Mouse (Mus musculus): ENCODE data around the gene Pip5k1b. TPM values are rescaled to one million over a fixed set of nuclear protein-coding genes. Genes with fewer than 3 reads are reported as not detected.

Pip5k1b gene
- polyA plus RNA-seq, 1 experiment from 2014 or later: 8.3 TPM

GRCm38 (mm10) chr19:24308305-24308705 is 247.4 kb downstream of the Pip5k1b start:
- ATAC-seq (ENCODE audit: low read depth): no peak
- Histone ChIP-seq H3K9me3 (replicated peaks; ENCODE audit: control insufficient read depth, low read length) (no peaks in the 10 kb centered on the region), H3K27ac (ENCODE audit: low read length) (no peak overlapping the region), H3K9ac (ENCODE audit: low read depth, low read length) (no peak overlapping the region), H3K4me3 (ENCODE audit: low read depth, low read length) (no peak overlapping the region), H3K4me2 (ENCODE audit: low read depth, low read length) (no peak overlapping the region), H3K4me1 (ENCODE audit: control insufficient read depth, low read depth, low read length) (no peaks in the 10 kb centered on the region), H3K27me3 (ENCODE audit: control insufficient read depth, insufficient read depth, low read depth, low read length) (no peaks in the 10 kb centered on the region), H3K36me3 (ENCODE audit: control insufficient read depth, insufficient read depth) (no peaks in the 10 kb centered on the region)
- 38% methylated on average over 5 of the region's 5 CpGs for WGBS (ENCODE audit: insufficient replicate concordance)

- ATAC-seq (ENCODE audit: low read depth): no peak
- 72% methylated on average over 13 of the region's 13 CpGs for WGBS (ENCODE audit: insufficient replicate concordance)
- Histone ChIP-seq H3K4me2 (ENCODE audit: low read depth, low read length) (no peak overlapping the region), H3K27me3 (ENCODE audit: control insufficient read depth, insufficient read depth, low read depth, low read length) (no peaks in the 10 kb centered on the region), H3K4me3 (ENCODE audit: low read depth, low read length) (no peak overlapping the region), H3K27ac (ENCODE audit: low read length) (no peak overlapping the region), H3K36me3 (ENCODE audit: control insufficient read depth, insufficient read depth) (no peaks in the 10 kb centered on the region), H3K9me3 (replicated peaks; ENCODE audit: control insufficient read depth, low read length) (no peaks in the 10 kb centered on the region), H3K9ac (ENCODE audit: low read depth, low read length) (no peak overlapping the region), H3K4me1 (ENCODE audit: control insufficient read depth, low read depth, low read length) (no peaks in the 10 kb centered on the region)
Observed at GRCm38 (mm10) chr19:24307271-24308221, 248.1 kb downstream of the Pip5k1b start.

- H3K27me3 ChIP-seq (ENCODE audit: control insufficient read depth, insufficient read depth, low read depth, low read length): no peaks in the 10 kb centered on the region
- no peak for ATAC-seq (ENCODE audit: low read depth)
- no peaks in the 10 kb centered on the region for H3K9me3 ChIP-seq (replicated peaks; ENCODE audit: control insufficient read depth, low read length)
- H3K36me3 ChIP-seq (ENCODE audit: control insufficient read depth, insufficient read depth): no peaks in the 10 kb centered on the region
- H3K27ac ChIP-seq (ENCODE audit: low read length): no peak overlapping the region
- H3K4me3 ChIP-seq (ENCODE audit: low read depth, low read length): no peak overlapping the region
- WGBS (ENCODE audit: insufficient replicate concordance): 77% methylated on average over 5 of the region's 5 CpGs
- H3K4me2 ChIP-seq (ENCODE audit: low read depth, low read length): no peak overlapping the region
- H3K4me1 ChIP-seq (ENCODE audit: control insufficient read depth, low read depth, low read length): no peaks in the 10 kb centered on the region
- no peak overlapping the region for H3K9ac ChIP-seq (ENCODE audit: low read depth, low read length)
Observed at GRCm38 (mm10) chr19:24306351-24306750, 249.3 kb downstream of the Pip5k1b start.

- WGBS (ENCODE audit: insufficient replicate concordance): 72% methylated on average over 10 of the region's 10 CpGs
- Histone ChIP-seq H3K9me3 (replicated peaks; ENCODE audit: control insufficient read depth, low read length) (no peaks in the 10 kb centered on the region), H3K27me3 (ENCODE audit: control insufficient read depth, insufficient read depth, low read depth, low read length) (no peaks in the 10 kb centered on the region), H3K36me3 (ENCODE audit: control insufficient read depth, insufficient read depth) (no peaks in the 10 kb centered on the region), H3K4me2 (ENCODE audit: low read depth, low read length) (no peak overlapping the region), H3K4me3 (ENCODE audit: low read depth, low read length) (no peak overlapping the region), H3K27ac (ENCODE audit: low read length) (no peak overlapping the region), H3K4me1 (ENCODE audit: control insufficient read depth, low read depth, low read length) (no peaks in the 10 kb centered on the region; the same call in 1 of the 2 replicates), H3K9ac (ENCODE audit: low read depth, low read length) (no peak overlapping the region)
- no peak for ATAC-seq (ENCODE audit: low read depth)
Observed at GRCm38 (mm10) chr19:24302198-24302597, 253.5 kb downstream of the Pip5k1b start.

GRCm38 (mm10) chr19:24301768-24302148 is 253.9 kb downstream of the Pip5k1b start:
- H3K27ac ChIP-seq (ENCODE audit: low read length): no peak overlapping the region
- H3K4me2 ChIP-seq (ENCODE audit: low read depth, low read length): no peak overlapping the region
- H3K36me3 ChIP-seq (ENCODE audit: control insufficient read depth, insufficient read depth): no peaks in the 10 kb centered on the region
- H3K9me3 ChIP-seq (replicated peaks; ENCODE audit: control insufficient read depth, low read length): no peaks in the 10 kb centered on the region
- no peak overlapping the region for H3K4me3 ChIP-seq (ENCODE audit: low read depth, low read length)
- H3K9ac ChIP-seq (ENCODE audit: low read depth, low read length): no peak overlapping the region
- no peaks in the 10 kb centered on the region for H3K27me3 ChIP-seq (ENCODE audit: control insufficient read depth, insufficient read depth, low read depth, low read length)
- H3K4me1 ChIP-seq (ENCODE audit: control insufficient read depth, low read depth, low read length): no peaks in the 10 kb centered on the region; the same call in 1 of the 2 replicates
- ATAC-seq (ENCODE audit: low read depth): no peak
- WGBS (ENCODE audit: insufficient replicate concordance): 48% methylated on average over 5 of the region's 5 CpGs

GRCm38 (mm10) chr19:24300994-24301767 is 254.5 kb downstream of the Pip5k1b start:
- H3K36me3 ChIP-seq (ENCODE audit: control insufficient read depth, insufficient read depth): no peaks in the 10 kb centered on the region
- H3K27ac ChIP-seq (ENCODE audit: low read length): no peak overlapping the region
- H3K4me3 ChIP-seq (ENCODE audit: low read depth, low read length): peak overlapping the region; percentile 38; the same call in 1 of the 2 replicates
- ATAC-seq (ENCODE audit: low read depth): peak; percentile 56
- H3K9ac ChIP-seq (ENCODE audit: low read depth, low read length): 0 out of 2 replicates have a peak overlapping the region, but pooled peaks have one; percentile 18
- H3K9me3 ChIP-seq (replicated peaks; ENCODE audit: control insufficient read depth, low read length): no peaks in the 10 kb centered on the region
- peak overlapping the region; percentile 50 for H3K4me2 ChIP-seq (ENCODE audit: low read depth, low read length)
- no peaks in the 10 kb centered on the region; the same call in 1 of the 2 replicates for H3K4me1 ChIP-seq (ENCODE audit: control insufficient read depth, low read depth, low read length)
- WGBS (ENCODE audit: insufficient replicate concordance): 13% methylated on average over 9 of the region's 9 CpGs
- no peaks in the 10 kb centered on the region for H3K27me3 ChIP-seq (ENCODE audit: control insufficient read depth, insufficient read depth, low read depth, low read length)

GRCm38 (mm10) chr19:24293537-24293936 is 262.1 kb downstream of the Pip5k1b start:
- no peaks in the 10 kb centered on the region for H3K36me3 ChIP-seq (ENCODE audit: control insufficient read depth, insufficient read depth)
- H3K4me1 ChIP-seq (ENCODE audit: control insufficient read depth, low read depth, low read length): no peaks in the 10 kb centered on the region
- no peak overlapping the region for H3K4me2 ChIP-seq (ENCODE audit: low read depth, low read length)
- 73% methylated on average over 5 of the region's 5 CpGs for WGBS (ENCODE audit: insufficient replicate concordance)
- H3K9ac ChIP-seq (ENCODE audit: low read depth, low read length): no peak overlapping the region
- no peak overlapping the region for H3K27ac ChIP-seq (ENCODE audit: low read length)
- H3K27me3 ChIP-seq (ENCODE audit: control insufficient read depth, insufficient read depth, low read depth, low read length): no peaks in the 10 kb centered on the region
- no peak for ATAC-seq (ENCODE audit: low read depth)
- no peaks in the 10 kb centered on the region for H3K9me3 ChIP-seq (replicated peaks; ENCODE audit: control insufficient read depth, low read length)
- H3K4me3 ChIP-seq (ENCODE audit: low read depth, low read length): no peak overlapping the region

GRCm38 (mm10) chr19:24284187-24284586 is 271.5 kb downstream of the Pip5k1b start:
- no peak overlapping the region for H3K4me2 ChIP-seq (ENCODE audit: low read depth, low read length)
- no peak overlapping the region for H3K4me3 ChIP-seq (ENCODE audit: low read depth, low read length)
- WGBS (ENCODE audit: insufficient replicate concordance): 61% methylated on average over 4 of the region's 4 CpGs
- H3K36me3 ChIP-seq (ENCODE audit: control insufficient read depth, insufficient read depth): no peaks in the 10 kb centered on the region
- peaks cover 9% of the 10 kb centered on the region for H3K4me1 ChIP-seq (ENCODE audit: control insufficient read depth, low read depth, low read length)
- no peak overlapping the region for H3K9ac ChIP-seq (ENCODE audit: low read depth, low read length)
- no peak for ATAC-seq (ENCODE audit: low read depth)
- no peaks in the 10 kb centered on the region for H3K27me3 ChIP-seq (ENCODE audit: control insufficient read depth, insufficient read depth, low read depth, low read length)
- no peaks in the 10 kb centered on the region for H3K9me3 ChIP-seq (replicated peaks; ENCODE audit: control insufficient read depth, low read length)
- H3K27ac ChIP-seq (ENCODE audit: low read length): no peak overlapping the region
